Mouse (Mus musculus) C2C12 (cell line): ENCODE measurements at regions not wholly inside any gene's neighbourhood (a gene's known extent, or its start where the extent isn't known, plus 50 kb on each side); places are given as distances from the start of the nearest gene placed in this dataset.

Source experiments
- H3K27me3 ChIP-seq: one replicate; pipeline ENCODE4 v1.6.1; 2011; ENCODE audit not compliant: control insufficient read depth, insufficient read depth, insufficient read length
- H3K36me3 ChIP-seq: one replicate; pipeline ENCODE4 v1.6.1; 2011; ENCODE audit not compliant: control insufficient read depth, insufficient read depth
- H3K4me3 ChIP-seq: one replicate; pipeline ENCODE4 v1.5.1; 2011; ENCODE audit warnings: mild to moderate bottlenecking, control low read depth; ENCODE audit not compliant: poor library complexity, insufficient read depth, severe bottlenecking
- H3K79me2 ChIP-seq: one replicate; pipeline ENCODE4 v1.6.1; 2011; ENCODE audit not compliant: control insufficient read depth, insufficient read depth
- H3K79me3 ChIP-seq: one replicate; pipeline ENCODE4 v1.6.1; 2011; ENCODE audit warnings: low read depth, control low read depth
- H3ac ChIP-seq: one replicate; pipeline ENCODE3; 2011; ENCODE audit warnings: low read depth; ENCODE audit not compliant: control insufficient read depth, insufficient read length
- CEBPB ChIP-seq: IDR thresholded peaks from one replicate; pipeline ENCODE4 v1.6.1; 2011; ENCODE audit warnings: low read depth, mild to moderate bottlenecking, control low read depth, moderate library complexity
- CTCF ChIP-seq: IDR thresholded peaks from one replicate; pipeline ENCODE4 v1.5.1; 2011; ENCODE audit not compliant: control insufficient read depth, insufficient read depth, insufficient read length
- FOSL1 ChIP-seq: IDR thresholded peaks from one replicate; pipeline ENCODE4 v1.8.0; 2011; ENCODE audit warnings: mild to moderate bottlenecking, low read length; ENCODE audit not compliant: poor library complexity, insufficient read depth, severe bottlenecking
- MAX ChIP-seq: IDR thresholded peaks from one replicate; pipeline ENCODE4 v1.6.1; 2011; ENCODE audit warnings: mild to moderate bottlenecking, control low read depth
- MYOD1 ChIP-seq: IDR thresholded peaks from one replicate; pipeline ENCODE4 v1.6.1; 2011; ENCODE audit warnings: low read depth; ENCODE audit not compliant: control insufficient read depth, insufficient read length
- MYOG ChIP-seq: IDR thresholded peaks from one replicate; pipeline ENCODE4 v1.6.1; 2011; ENCODE audit not compliant: control insufficient read depth, insufficient read length; ENCODE audit errors: extremely low read depth
- USF1 ChIP-seq: IDR thresholded peaks from one replicate; pipeline ENCODE4 v1.6.1; 2011; ENCODE audit warnings: low read depth, mild to moderate bottlenecking, control low read depth, moderate library complexity

GRCm38 (mm10) chr2:50403106-50403505 lies 106.5 kb upstream of the Mmadhc start:
- H3K36me3 ChIP-seq = no peaks in the 10 kb centered on the region
- H3ac ChIP-seq = no peak overlapping the region
- H3K79me3 ChIP-seq = no peaks in the 10 kb centered on the region
- TF ChIP-seq MYOG (no peak), USF1 (no peak), MYOD1 (no peak), CEBPB (no peak)
- H3K79me2 ChIP-seq = no peaks in the 10 kb centered on the region
- no peak overlapping the region for H3K4me3 ChIP-seq
- H3K27me3 ChIP-seq = no peaks in the 10 kb centered on the region

GRCm38 (mm10) chr2:50398576-50398975 lies 102.0 kb upstream of the Mmadhc start:
- H3K27me3 ChIP-seq = no peaks in the 10 kb centered on the region
- H3K36me3 ChIP-seq = no peaks in the 10 kb centered on the region
- TF ChIP-seq CEBPB = no peak
- TF ChIP-seq USF1 = peak; percentile 87
- no peak overlapping the region for H3ac ChIP-seq
- no peak overlapping the region for H3K4me3 ChIP-seq
- H3K79me3 ChIP-seq = no peaks in the 10 kb centered on the region
- H3K79me2 ChIP-seq = no peaks in the 10 kb centered on the region

- no peaks in the 10 kb centered on the region for H3K79me2 ChIP-seq
- H3ac ChIP-seq = no peak overlapping the region
- H3K27me3 ChIP-seq = no peaks in the 10 kb centered on the region
- H3K4me3 ChIP-seq = no peak overlapping the region
- H3K36me3 ChIP-seq = no peaks in the 10 kb centered on the region
- H3K79me3 ChIP-seq = no peaks in the 10 kb centered on the region
- no peak for TF ChIP-seq CEBPB
- no peak for TF ChIP-seq MYOG
- no peak for TF ChIP-seq MYOD1
- no peak for TF ChIP-seq CTCF
- TF ChIP-seq MAX = no peak
- no peak for TF ChIP-seq USF1
- no peak for TF ChIP-seq FOSL1
Observed at GRCm38 (mm10) chr2:50377609-50378413, 81.2 kb upstream of the Mmadhc start.

DNA sequence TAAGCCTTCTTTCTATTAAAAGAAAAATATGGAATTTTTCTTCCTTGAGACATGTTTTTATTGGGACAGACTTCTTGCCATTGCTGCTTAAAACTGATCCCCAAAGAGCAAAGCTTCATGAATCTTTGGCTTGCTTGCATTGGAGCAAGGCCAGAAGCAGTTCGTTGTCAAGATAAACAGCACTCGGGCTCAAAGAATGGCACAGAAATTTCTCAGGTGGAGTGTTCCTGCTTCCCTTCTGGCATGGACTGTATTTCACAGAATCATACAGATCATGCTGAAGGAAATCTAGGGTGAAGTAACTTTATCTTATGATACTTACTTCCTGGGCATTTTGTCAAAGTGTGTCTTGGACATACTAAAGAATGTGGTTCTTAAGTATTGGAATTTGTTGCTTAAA lies 77.0 kb upstream of the Mmadhc start:
- no peak for TF ChIP-seq CEBPB
- TF ChIP-seq MYOG = no peak
- TF ChIP-seq FOSL1 = no peak
- no peak for TF ChIP-seq CTCF
- Histone ChIP-seq H3ac (no peak overlapping the region), H3K36me3 (no peaks in the 10 kb centered on the region), H3K27me3 (no peaks in the 10 kb centered on the region), H3K79me3 (no peaks in the 10 kb centered on the region), H3K79me2 (no peaks in the 10 kb centered on the region), H3K4me3 (no peak overlapping the region)

DNA sequence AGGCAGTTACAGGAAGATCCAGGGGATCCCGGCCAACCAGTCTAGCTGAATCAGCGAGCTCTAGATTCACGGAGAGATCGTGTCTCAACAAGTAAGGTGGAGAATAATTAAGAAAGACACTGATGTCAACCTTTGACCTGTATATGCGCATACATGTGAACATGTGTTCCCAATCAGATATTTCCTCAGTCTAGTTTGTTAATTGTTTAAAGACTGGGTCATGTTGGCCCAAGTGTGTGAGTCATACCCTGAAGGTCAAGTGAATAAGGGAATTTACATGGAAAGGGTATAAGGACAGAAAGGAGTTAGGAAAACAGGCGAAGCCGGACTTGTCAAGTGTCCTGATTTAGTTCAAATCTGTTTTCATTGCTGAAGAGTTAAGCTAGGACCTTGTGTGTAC lies 76.4 kb upstream of the Mmadhc start:
- H3K79me2 ChIP-seq = no peaks in the 10 kb centered on the region
- no peaks in the 10 kb centered on the region for H3K79me3 ChIP-seq
- H3K4me3 ChIP-seq = no peak overlapping the region
- H3ac ChIP-seq = no peak overlapping the region
- no peak for TF ChIP-seq MYOD1
- no peak for TF ChIP-seq USF1
- TF ChIP-seq MAX = no peak
- TF ChIP-seq MYOG = no peak
- TF ChIP-seq FOSL1 = no peak
- no peak for TF ChIP-seq CTCF
- TF ChIP-seq CEBPB = no peak
- no peaks in the 10 kb centered on the region for H3K27me3 ChIP-seq
- no peaks in the 10 kb centered on the region for H3K36me3 ChIP-seq

DNA sequence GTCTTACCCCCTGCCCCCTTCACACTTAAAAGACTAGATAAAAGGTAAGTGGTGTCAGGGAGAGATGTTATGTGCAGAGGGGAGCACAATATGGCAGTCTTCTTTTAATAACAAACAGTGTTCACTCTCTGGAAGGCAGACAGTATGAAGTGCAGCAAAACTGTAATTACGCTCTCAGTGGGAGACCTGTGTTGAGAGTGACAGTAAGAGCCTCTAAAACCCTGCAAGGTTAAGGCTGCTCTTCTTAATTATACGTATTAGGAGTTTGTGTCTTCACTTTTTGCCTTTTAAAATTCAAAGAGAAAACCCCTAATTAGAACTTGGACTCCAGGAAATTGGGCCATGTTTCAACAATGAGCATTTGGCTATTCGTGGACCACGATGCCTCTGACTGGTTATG lies 72.2 kb upstream of the Mmadhc start:
- no peaks in the 10 kb centered on the region for H3K79me2 ChIP-seq
- H3ac ChIP-seq = no peak overlapping the region
- no peak overlapping the region for H3K4me3 ChIP-seq
- TF ChIP-seq CTCF (no peak), MYOG (no peak), MAX (no peak), MYOD1 (no peak), CEBPB (no peak), USF1 (no peak), FOSL1 (no peak)
- H3K79me3 ChIP-seq = no peaks in the 10 kb centered on the region
- H3K27me3 ChIP-seq = no peaks in the 10 kb centered on the region
- no peaks in the 10 kb centered on the region for H3K36me3 ChIP-seq
